In genomic region chr15:62462698-62463097, GRCm38 (mm10) we compare ENCODE assay signal across 9 mouse cellular contexts.
DNase-seq lines count a peak whose midpoint lies in the region; ATAC-seq lines count a peak whose summit lies in the region.
"Had no signal": no experiment of that assay in that cellular context is flagged by ENCODE, and none has a peak within 500 bp of the region (broad histone marks: within the 10 kb centered on the region; RNA-seq: fewer than 3 reads in every experiment).

No protein-coding gene starts in this region.

- 20% methylated on average over 3 of the region's 3 CpGs for WGBS in neural tube, embryonic 11.5 days
- 5% methylated on average over 3 of the region's 3 CpGs for WGBS in forebrain, embryonic 14.5 days
- 29% methylated on average over 3 of the region's 3 CpGs for WGBS in hindbrain, embryonic 10.5 days

- intact Hi-C loops in left cerebral cortex, postnatal 25 days (cut with DNase I) = no loop called here

- H3K36me3 ChIP-seq in neural tube, embryonic 11.5 days (ENCODE audit: control insufficient read depth, insufficient read depth, low read length) = no peaks in the 10 kb centered on the region
- H3K36me3 ChIP-seq in forebrain, embryonic 14.5 days (ENCODE audit: control insufficient read depth, insufficient read depth, low read length) = no peaks in the 10 kb centered on the region
- H3K36me3 ChIP-seq in hindbrain, embryonic 10.5 days = no peaks in the 10 kb centered on the region

- no peak overlapping the region for H3K9ac ChIP-seq in neural tube, embryonic 11.5 days (ENCODE audit: low read length)
- no peak overlapping the region for H3K9ac ChIP-seq in forebrain, embryonic 14.5 days (ENCODE audit: low read length)

- no peak overlapping the region for H3K27ac ChIP-seq in neural tube, embryonic 11.5 days (ENCODE audit: low read depth, low read length)
- H3K27ac ChIP-seq in forebrain, embryonic 14.5 days (ENCODE audit: low read depth, low read length) = peak overlapping the region; percentile 64; the same call in 1 of the 2 replicates
- peak overlapping the region; percentile 66; the same call in 1 of the 2 replicates for H3K27ac ChIP-seq in hindbrain, embryonic 10.5 days

- H3K4me2 ChIP-seq in neural tube, embryonic 11.5 days (ENCODE audit: low read depth) = no peak overlapping the region
- no peak overlapping the region for H3K4me2 ChIP-seq in forebrain, embryonic 14.5 days (ENCODE audit: low read length)

- ATAC-seq in neural tube, embryonic 11.5 days (ENCODE audit: insufficient read depth, low FRiP score, low TSS enrichment) = no peak
- peak; percentile 90 for ATAC-seq in forebrain, embryonic 14.5 days
- no peak for ATAC-seq in megakaryocyte, adult 5-6 weeks (ENCODE audit: poor library complexity, severe bottlenecking)

- no peaks in the 10 kb centered on the region for H3K4me1 ChIP-seq in neural tube, embryonic 11.5 days (ENCODE audit: control insufficient read depth, insufficient read depth, low read length)
- H3K4me1 ChIP-seq in forebrain, embryonic 14.5 days (ENCODE audit: control insufficient read depth, insufficient read depth, low read length) = peaks cover 4% of the 10 kb centered on the region
- H3K4me1 ChIP-seq in hindbrain, embryonic 10.5 days (replicated peaks) = peaks cover 5% of the 10 kb centered on the region

- H3K27me3 ChIP-seq in neural tube, embryonic 11.5 days (ENCODE audit: control insufficient read depth, insufficient read depth, low read length) = no peaks in the 10 kb centered on the region; the same call in 1 of the 2 replicates
- H3K27me3 ChIP-seq in forebrain, embryonic 14.5 days (replicated peaks; ENCODE audit: control insufficient read depth, insufficient read depth, low read length) = no peaks in the 10 kb centered on the region
- peaks cover 8% of the 10 kb centered on the region; the same call in 1 of the 2 replicates for H3K27me3 ChIP-seq in hindbrain, embryonic 10.5 days (ENCODE audit: insufficient read depth, poor library complexity, severe bottlenecking)

- peak; percentile 29 for DNase-seq in neural tube, embryonic 11.5 days (ENCODE audit: low spot score)
- DNase-seq in neural tube, embryonic 10.5 days (ENCODE audit: extremely low spot score, low spot score) = no peak
- DNase-seq in forebrain, embryonic 14.5 days (ENCODE audit: low spot score) = peak; percentile 84
- DNase-seq in hindbrain, embryonic 10.5 days (ENCODE audit: low spot score) = no peak
- peak; percentile 56 to 89 for DNase-seq in left cerebral cortex, postnatal 25 days (ENCODE audit: low spot score in 2 of 2)
- DNase-seq in ovary, postnatal 36 days (ENCODE audit: low spot score) = peak; percentile 50
- no peak for DNase-seq in B cell, adult 2 months

- no peaks in the 10 kb centered on the region for H3K9me3 ChIP-seq in neural tube, embryonic 11.5 days (ENCODE audit: control insufficient read depth, low read length)
- H3K9me3 ChIP-seq in forebrain, embryonic 14.5 days (replicated peaks; ENCODE audit: control insufficient read depth, low read length) = no peaks in the 10 kb centered on the region
- H3K9me3 ChIP-seq in hindbrain, embryonic 10.5 days = no peaks in the 10 kb centered on the region

- H3K4me3 ChIP-seq in neural tube, embryonic 11.5 days (ENCODE audit: low read depth, low read length) = no peak overlapping the region
- H3K4me3 ChIP-seq in forebrain, embryonic 14.5 days (ENCODE audit: low read depth, low read length) = no peak overlapping the region
- no peak overlapping the region for H3K4me3 ChIP-seq in hindbrain, embryonic 10.5 days
- H3K4me3 ChIP-seq: erythroblast, embryonic 14.5 days had no signal

Comparison
In these comparisons a context has a peak if more than half of its experiments do, and no peak if none do; other contexts are left out.
1. DNase-seq: peak in neural tube, embryonic 11.5 days (single experiment), forebrain, embryonic 14.5 days (single experiment), left cerebral cortex, postnatal 25 days (2 of 2) and ovary, postnatal 36 days (single experiment); none in neural tube, embryonic 10.5 days (single experiment), hindbrain, embryonic 10.5 days (single experiment) and B cell, adult 2 months (0 of 2).